Mouse (Mus musculus): ENCODE results near the gene Luc7l2. TPM values are rescaled to one million over a fixed set of nuclear protein-coding genes. Genes with fewer than 3 reads are reported as not detected.

Gene Luc7l2
- polyA plus RNA-seq, 2 experiments = 18.0 to 57.2 TPM

- ATAC-seq (ENCODE audit: insufficient read depth) (peak; percentile 74), DNase-seq (ENCODE audit: low read depth in 3 of 3, low spot score in 3 of 3) (peak; percentile 11 to 37 (median 17))
- Histone ChIP-seq H3K9me3 (ENCODE audit: control insufficient read depth, low read length) (no peaks in the 10 kb centered on the region), H3K4me1 (replicated peaks; ENCODE audit: control insufficient read depth in 2 of 2, insufficient read depth in 2 of 2, low read length in 1 of 2) (0 out of 4 replicates have a peak, but pooled peaks cover 0 to 2% of the 10 kb centered on the region in 2 experiments), H3K27me3 (ENCODE audit: control insufficient read depth, insufficient read depth, low read length) (peaks cover 82% of the 10 kb centered on the region), H3K27ac (no peak within 1 kb of the TSS), H3K4me3 (ENCODE audit: insufficient read depth in 1 of 2, low read depth in 2 of 2, low read length in 2 of 2) (peak within 1 kb of the TSS; percentile 21 to 44), H3K36me3 (replicated peaks; ENCODE audit: control insufficient read depth, insufficient read depth, low read depth) (no peaks in the 10 kb centered on the region), H3K9ac (replicated peaks) (no peak within 1 kb of the TSS), H3K4me2 (ENCODE audit: low read depth) (peak within 1 kb of the TSS; percentile 75)
- no peak for TF ChIP-seq CTCF (IDR thresholded peaks at IDR 0.05; ENCODE audit: low read depth)
- TF ChIP-seq EP300 (IDR thresholded peaks at IDR 0.05; ENCODE audit: low read depth) = no peak
- 2% methylated on average over 59 of the region's 60 CpGs for WGBS (ENCODE audit: insufficient replicate concordance)
Measured at GRCm38 (mm10) chr6:38636852-38637618, 85.9 kb downstream of the Luc7l2 start, which contains the start of gene Klrg2. TSS of gene Klrg2 (minus strand) at chr6:38637242.

GRCm38 (mm10) chr6:38640401-38640800, 89.3 kb downstream of the Luc7l2 start:
- no peak for TF ChIP-seq CTCF (IDR thresholded peaks at IDR 0.05; ENCODE audit: low read depth)
- TF ChIP-seq EP300 (IDR thresholded peaks at IDR 0.05; ENCODE audit: low read depth) = no peak
- H3K36me3 ChIP-seq (replicated peaks; ENCODE audit: control insufficient read depth, insufficient read depth, low read depth) = no peaks in the 10 kb centered on the region
- H3K9me3 ChIP-seq (ENCODE audit: control insufficient read depth, low read length) = no peaks in the 10 kb centered on the region
- H3K4me2 ChIP-seq (ENCODE audit: low read depth) = no peak overlapping the region
- no peak overlapping the region for H3K9ac ChIP-seq (replicated peaks)
- peaks cover 0 to 3% of the 10 kb centered on the region in 2 experiments; a peak in 1 of 4 replicates for H3K4me1 ChIP-seq (replicated peaks; ENCODE audit: control insufficient read depth in 2 of 2, insufficient read depth in 2 of 2, low read length in 1 of 2)
- ATAC-seq (ENCODE audit: insufficient read depth) = no peak
- 58% methylated on average over 11 of the region's 11 CpGs for WGBS (ENCODE audit: insufficient replicate concordance)
- H3K4me3 ChIP-seq (ENCODE audit: insufficient read depth in 1 of 2, low read depth in 2 of 2, low read length in 2 of 2) = no peak overlapping the region
- no peak for DNase-seq (ENCODE audit: low read depth in 3 of 3, low spot score in 3 of 3)
- peaks cover 69% of the 10 kb centered on the region for H3K27me3 ChIP-seq (ENCODE audit: control insufficient read depth, insufficient read depth, low read length)
- H3K27ac ChIP-seq = no peak overlapping the region

GRCm38 (mm10) chr6:38641228-38641627, 90.1 kb downstream of the Luc7l2 start:
- Histone ChIP-seq H3K27ac (no peak overlapping the region), H3K36me3 (replicated peaks; ENCODE audit: control insufficient read depth, insufficient read depth, low read depth) (no peaks in the 10 kb centered on the region), H3K9ac (replicated peaks) (no peak overlapping the region), H3K27me3 (ENCODE audit: control insufficient read depth, insufficient read depth, low read length) (peaks cover 61% of the 10 kb centered on the region), H3K4me3 (ENCODE audit: insufficient read depth in 1 of 2, low read depth in 2 of 2, low read length in 2 of 2) (no peak overlapping the region), H3K9me3 (ENCODE audit: control insufficient read depth, low read length) (no peaks in the 10 kb centered on the region), H3K4me1 (replicated peaks; ENCODE audit: control insufficient read depth in 2 of 2, insufficient read depth in 2 of 2, low read length in 1 of 2) (peaks cover 0 to 3% of the 10 kb centered on the region in 2 experiments; a peak in 1 of 4 replicates), H3K4me2 (ENCODE audit: low read depth) (no peak overlapping the region)
- ATAC-seq (ENCODE audit: insufficient read depth) (no peak), DNase-seq (ENCODE audit: low read depth in 3 of 3, low spot score in 3 of 3) (no peak)
- WGBS (ENCODE audit: insufficient replicate concordance) = 12% methylated on average over 5 of the region's 5 CpGs
- no peak for TF ChIP-seq CTCF (IDR thresholded peaks at IDR 0.05; ENCODE audit: low read depth)
- no peak for TF ChIP-seq EP300 (IDR thresholded peaks at IDR 0.05; ENCODE audit: low read depth)

- DNase-seq (ENCODE audit: low read depth in 3 of 3, low spot score in 3 of 3) = no peak
Measured at GRCm38 (mm10) chr6:38641645-38642044, 90.5 kb downstream of the Luc7l2 start.

DNA sequence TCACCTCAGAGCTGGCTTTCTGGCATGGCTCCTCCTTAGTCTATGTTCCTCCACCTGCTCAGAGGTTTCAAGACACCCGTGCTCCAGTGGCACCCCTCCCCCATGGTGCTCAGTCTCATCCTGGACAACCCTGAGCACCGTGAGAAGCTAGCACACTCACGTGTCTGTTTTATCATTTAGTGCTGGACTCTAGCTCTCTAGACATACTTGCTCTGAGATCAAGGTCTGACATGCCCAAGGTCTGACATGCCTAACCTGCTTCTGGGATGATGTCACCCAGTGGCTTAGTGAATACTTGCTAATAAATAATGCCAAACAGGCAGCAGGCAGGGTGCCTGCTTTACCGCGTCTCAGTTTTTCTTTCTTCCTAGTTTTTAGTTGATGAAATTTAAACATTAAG, 91.5 kb downstream of the Luc7l2 start:
- no peak overlapping the region for H3K9ac ChIP-seq (replicated peaks)
- no peak overlapping the region for H3K4me3 ChIP-seq (ENCODE audit: insufficient read depth in 1 of 2, low read depth in 2 of 2, low read length in 2 of 2)
- H3K4me2 ChIP-seq (ENCODE audit: low read depth) = no peak overlapping the region
- TF ChIP-seq CTCF (IDR thresholded peaks at IDR 0.05; ENCODE audit: low read depth) (no peak), EP300 (IDR thresholded peaks at IDR 0.05; ENCODE audit: low read depth) (no peak)
- H3K4me1 ChIP-seq (replicated peaks; ENCODE audit: control insufficient read depth in 2 of 2, insufficient read depth in 2 of 2, low read length in 1 of 2) = peaks cover 0 to 2% of the 10 kb centered on the region in 2 experiments; a peak in 1 of 4 replicates
- H3K27me3 ChIP-seq (ENCODE audit: control insufficient read depth, insufficient read depth, low read length) = peaks cover 47% of the 10 kb centered on the region
- no peak overlapping the region for H3K27ac ChIP-seq
- ATAC-seq (ENCODE audit: insufficient read depth) = no peak
- WGBS (ENCODE audit: insufficient replicate concordance) = 42% methylated on average over 5 of the region's 5 CpGs
- H3K36me3 ChIP-seq (replicated peaks; ENCODE audit: control insufficient read depth, insufficient read depth, low read depth) = no peaks in the 10 kb centered on the region
- DNase-seq (ENCODE audit: low read depth in 3 of 3, low spot score in 3 of 3) = no peak
- no peaks in the 10 kb centered on the region for H3K9me3 ChIP-seq (ENCODE audit: control insufficient read depth, low read length)

More at GRCm38 (mm10) chr6:38641645-38642044, 90.5 kb downstream of the Luc7l2 start:
- ATAC-seq (ENCODE audit: insufficient read depth) = no peak
- WGBS (ENCODE audit: insufficient replicate concordance) = 27% methylated on average over 5 of the region's 5 CpGs
- H3K36me3 ChIP-seq (replicated peaks; ENCODE audit: control insufficient read depth, insufficient read depth, low read depth) = no peaks in the 10 kb centered on the region
- H3K9ac ChIP-seq (replicated peaks) = no peak overlapping the region
- peaks cover 0 to 3% of the 10 kb centered on the region in 2 experiments; a peak in 1 of 4 replicates for H3K4me1 ChIP-seq (replicated peaks; ENCODE audit: control insufficient read depth in 2 of 2, insufficient read depth in 2 of 2, low read length in 1 of 2)
- H3K4me2 ChIP-seq (ENCODE audit: low read depth) = no peak overlapping the region
- no peak overlapping the region for H3K27ac ChIP-seq
- peaks cover 57% of the 10 kb centered on the region for H3K27me3 ChIP-seq (ENCODE audit: control insufficient read depth, insufficient read depth, low read length)
- no peaks in the 10 kb centered on the region for H3K9me3 ChIP-seq (ENCODE audit: control insufficient read depth, low read length)
- TF ChIP-seq CTCF (IDR thresholded peaks at IDR 0.05; ENCODE audit: low read depth) (no peak), EP300 (IDR thresholded peaks at IDR 0.05; ENCODE audit: low read depth) (no peak)
- no peak overlapping the region for H3K4me3 ChIP-seq (ENCODE audit: insufficient read depth in 1 of 2, low read depth in 2 of 2, low read length in 2 of 2)

Measured in liver, embryonic 14.5 days (tissue).